Comparison of ENCODE assay signal across 8 mouse cellular contexts in the genomic region with DNA sequence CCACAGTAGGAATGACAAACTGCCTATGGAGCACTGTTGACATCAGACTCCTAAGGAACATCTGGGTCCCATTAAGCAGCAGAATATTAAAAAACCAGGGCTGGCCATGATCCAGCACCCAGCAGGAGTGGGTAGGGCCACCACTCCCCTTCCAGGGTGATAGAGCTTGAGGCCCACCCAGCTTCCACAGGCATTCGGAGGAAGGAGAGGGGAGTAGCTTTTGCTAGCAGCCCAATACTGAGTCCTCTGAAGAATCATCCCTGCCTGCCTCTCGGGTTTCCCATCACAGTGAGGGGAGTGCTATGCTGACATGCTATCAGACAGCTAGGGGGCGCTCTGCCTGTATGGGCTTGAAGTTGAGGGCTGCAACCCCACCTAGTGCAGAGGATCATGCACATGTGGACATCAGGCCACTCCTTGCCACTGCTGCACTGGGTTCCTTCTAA.
DNase-seq lines count a peak whose midpoint lies in the region; ATAC-seq and TF ChIP-seq lines count a peak whose summit lies in the region.

No protein-coding gene starts in this region.

- H3K4me1 ChIP-seq in embryonic facial prominence, embryonic 15.5 days, result peaks cover 17% of the 10 kb centered on the region
- H3K4me1 ChIP-seq in kidney, embryonic 14.5 days (ENCODE audit: control insufficient read depth, insufficient read depth, low read length), result peaks cover 5% of the 10 kb centered on the region; the same call in 1 of the 2 replicates
- no peaks in the 10 kb centered on the region for H3K4me1 ChIP-seq in lung, postnatal 0 days (ENCODE audit: insufficient read depth, low read depth, low read length)
- 0 out of 2 replicates have a peak, but pooled peaks cover 7% of the 10 kb centered on the region for H3K4me1 ChIP-seq in stomach, postnatal 0 days (replicated peaks; ENCODE audit: control insufficient read depth, insufficient read depth)

- ATAC-seq in embryonic facial prominence, embryonic 15.5 days (ENCODE audit: insufficient number of reproducible peaks, low FRiP score, low TSS enrichment, low read depth), result peak; percentile 71
- ATAC-seq in kidney, embryonic 14.5 days (ENCODE audit: low FRiP score, low TSS enrichment), result peak; percentile 76
- ATAC-seq in lung, postnatal 0 days, result peak; percentile 80
- ATAC-seq in stomach, postnatal 0 days (ENCODE audit: low FRiP score, low TSS enrichment), result peak; percentile 80; the same call in 1 of the 2 replicates

- no peak overlapping the region for H3K4me2 ChIP-seq in embryonic facial prominence, embryonic 15.5 days (replicated peaks)
- no peak overlapping the region for H3K4me2 ChIP-seq in kidney, embryonic 14.5 days (replicated peaks; ENCODE audit: low read depth, low read length)
- no peak overlapping the region for H3K4me2 ChIP-seq in lung, postnatal 0 days (replicated peaks; ENCODE audit: low read depth, low read length)
- H3K4me2 ChIP-seq in stomach, postnatal 0 days (replicated peaks; ENCODE audit: low read depth), result no peak overlapping the region

- no peaks in the 10 kb centered on the region for H3K9me3 ChIP-seq in embryonic facial prominence, embryonic 15.5 days (replicated peaks)
- H3K9me3 ChIP-seq in kidney, embryonic 14.5 days (ENCODE audit: control insufficient read depth, low read length), result no peaks in the 10 kb centered on the region
- no peaks in the 10 kb centered on the region for H3K9me3 ChIP-seq in lung, postnatal 0 days (ENCODE audit: low read length)
- no peaks in the 10 kb centered on the region for H3K9me3 ChIP-seq in stomach, postnatal 0 days (ENCODE audit: control insufficient read depth, low read length)

- DNase-seq in adrenal gland, adult (ENCODE audit: inconsistent age in 2 of 2, low spot score in 1 of 2), result peak; percentile 51 to 74
- DNase-seq in adrenal gland, adult 8-10 months, result no peak
- peak; percentile 59 for DNase-seq in right cerebral cortex, postnatal 4 days
- DNase-seq in right cerebral cortex, postnatal 36 days (ENCODE audit: low spot score in 2 of 2), result no peak
- peak; percentile 79 for DNase-seq in lung, postnatal 0 days (ENCODE audit: low spot score)
- peak; percentile 60 for DNase-seq in stomach, postnatal 0 days (ENCODE audit: low spot score)

- H3K27me3 ChIP-seq in embryonic facial prominence, embryonic 15.5 days, result no peaks in the 10 kb centered on the region
- no peaks in the 10 kb centered on the region for H3K27me3 ChIP-seq in kidney, embryonic 14.5 days (ENCODE audit: control insufficient read depth, insufficient read depth, low read length)
- H3K27me3 ChIP-seq in lung, postnatal 0 days (replicated peaks; ENCODE audit: insufficient read depth, low read length), result no peaks in the 10 kb centered on the region
- no peaks in the 10 kb centered on the region for H3K27me3 ChIP-seq in stomach, postnatal 0 days (ENCODE audit: control insufficient read depth, insufficient read depth, low read length)

- no peak overlapping the region for H3K9ac ChIP-seq in embryonic facial prominence, embryonic 15.5 days
- no peak overlapping the region for H3K9ac ChIP-seq in kidney, embryonic 14.5 days (ENCODE audit: low read depth, low read length)
- no peak overlapping the region for H3K9ac ChIP-seq in lung, postnatal 0 days (replicated peaks; ENCODE audit: low read depth)
- no peak overlapping the region for H3K9ac ChIP-seq in stomach, postnatal 0 days (ENCODE audit: low read length)

- no peak overlapping the region for H3K4me3 ChIP-seq in embryonic facial prominence, embryonic 15.5 days (replicated peaks)
- no peak overlapping the region for H3K4me3 ChIP-seq in kidney, embryonic 14.5 days (ENCODE audit: low read length)
- H3K4me3 ChIP-seq in lung, postnatal 0 days (ENCODE audit: low read depth, low read length), result no peak overlapping the region
- no peak overlapping the region for H3K4me3 ChIP-seq in stomach, postnatal 0 days (ENCODE audit: low read depth, low read length)

- peak; percentile 91 for TF ChIP-seq CTCF in lung, postnatal 0 days (IDR thresholded peaks at IDR 0.05)
- peak; percentile 86 for TF ChIP-seq CTCF in stomach, postnatal 0 days (IDR thresholded peaks at IDR 0.05; ENCODE audit: low read depth)

- no peak for TF ChIP-seq EP300 in lung, postnatal 0 days (IDR thresholded peaks at IDR 0.05)
- no peak for TF ChIP-seq EP300 in stomach, postnatal 0 days (optimal IDR thresholded peaks at IDR 0.05)

- H3K27ac ChIP-seq in embryonic facial prominence, embryonic 15.5 days (replicated peaks), result peak overlapping the region; percentile 63
- H3K27ac ChIP-seq in kidney, embryonic 14.5 days (ENCODE audit: low read depth, low read length), result no peak overlapping the region
- no peak overlapping the region for H3K27ac ChIP-seq in lung, postnatal 0 days (ENCODE audit: low read length)
- H3K27ac ChIP-seq in stomach, postnatal 0 days (replicated peaks), result peak overlapping the region; percentile 10; the same call in 1 of the 2 replicates

- 0% methylated on average over 3 of the region's 3 CpGs for WGBS in embryonic facial prominence, embryonic 15.5 days
- 5% methylated on average over 3 of the region's 3 CpGs for WGBS in kidney, embryonic 14.5 days
- WGBS in lung, postnatal 0 days, result 6% methylated on average over 3 of the region's 3 CpGs
- WGBS in stomach, postnatal 0 days, result 8% methylated on average over 3 of the region's 3 CpGs

- no peaks in the 10 kb centered on the region for H3K36me3 ChIP-seq in embryonic facial prominence, embryonic 15.5 days
- no peaks in the 10 kb centered on the region for H3K36me3 ChIP-seq in kidney, embryonic 14.5 days (ENCODE audit: control insufficient read depth, insufficient read depth, low read length)
- H3K36me3 ChIP-seq in lung, postnatal 0 days (ENCODE audit: insufficient read depth, low read length), result no peaks in the 10 kb centered on the region
- H3K36me3 ChIP-seq in stomach, postnatal 0 days (ENCODE audit: control insufficient read depth, insufficient read depth, low read length), result no peaks in the 10 kb centered on the region

Comparison
In these comparisons a context has a peak if more than half of its experiments do, and no peak if none do; other contexts are left out.
1. DNase-seq: peak in adrenal gland, adult (2 of 2), right cerebral cortex, postnatal 4 days (single experiment), lung, postnatal 0 days (single experiment) and stomach, postnatal 0 days (single experiment); none in adrenal gland, adult 8-10 months (single experiment) and right cerebral cortex, postnatal 36 days (0 of 2).
2. H3K27ac ChIP-seq: peak in embryonic facial prominence, embryonic 15.5 days (single experiment) and stomach, postnatal 0 days (single experiment); none in kidney, embryonic 14.5 days (single experiment) and lung, postnatal 0 days (single experiment).
3. Peak in every context shown above with its lines, with median percentiles within 50 percentile points of each other: ATAC-seq.